Mouse (Mus musculus): Measurements from ENCODE around the gene Coq10a.

- no peak for TF ChIP-seq CTCF (IDR thresholded peaks at IDR 0.05; ENCODE audit: low read depth)
- TF ChIP-seq EP300 (optimal IDR thresholded peaks at IDR 0.05) = no peak
Observed at GRCm38 (mm10) chr10:128397466-128397865, 28.7 kb upstream of the Coq10a start.
